Mouse (Mus musculus) brain, embryonic 14.5 days (tissue): ENCODE measurements around the gene Tmprss2.

Experiments used
- CTCF ChIP-seq: fragments of 200-500 bp; IDR thresholded peaks from 2 replicates; pipeline ENCODE4 v1.5.1; 2012; ENCODE audit warnings: inconsistent platforms, mild to moderate bottlenecking, moderate library complexity, borderline replicate concordance; ENCODE audit not compliant: insufficient read depth, insufficient read length; ENCODE audit errors: extremely low read depth
- POLR2A ChIP-seq: fragments of 200-500 bp; IDR thresholded peaks from 2 replicates; pipeline ENCODE4 v1.6.1; 2012; ENCODE audit warnings: mild to moderate bottlenecking, inconsistent platforms, borderline replicate concordance; ENCODE audit not compliant: poor library complexity, insufficient read depth, insufficient read length, severe bottlenecking; ENCODE audit errors: extremely low read depth

DNA sequence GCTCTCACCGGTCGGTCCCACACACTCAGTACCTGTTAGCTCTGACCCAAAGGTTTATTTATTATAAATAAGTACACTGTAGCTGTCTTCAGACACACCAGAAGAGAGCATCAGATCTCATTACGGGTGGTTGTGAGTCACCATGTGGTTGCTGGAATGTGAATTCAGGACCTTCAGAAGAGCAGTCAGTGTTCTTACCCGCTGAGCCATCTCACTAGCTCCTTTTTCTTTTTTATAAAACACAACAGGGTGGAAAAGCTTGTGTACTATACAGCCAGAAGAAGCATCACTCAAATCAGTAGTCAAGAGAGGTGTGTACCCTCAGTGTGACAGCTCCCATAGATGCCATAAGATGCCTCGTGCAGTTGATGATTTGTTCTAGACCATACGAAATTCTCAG lies 12.2 kb upstream of the Tmprss2 start:
- TF ChIP-seq POLR2A (no peak), CTCF (no peak)
